Mouse (Mus musculus) ZHBTc4 (cell line): ENCODE data around the gene Mgam.
"Not testable (repeated sequence)": the region's sequence is repeated elsewhere in the genome, so short reads cannot be mapped to it uniquely, and the experiment has no call there.

Experiments used
- DNase-seq: peaks from one replicate; pipeline ENCODE4 v3.0.0-alpha.2; 2011; ENCODE audit warnings: low read depth, low spot score

Mgam gene

DNA sequence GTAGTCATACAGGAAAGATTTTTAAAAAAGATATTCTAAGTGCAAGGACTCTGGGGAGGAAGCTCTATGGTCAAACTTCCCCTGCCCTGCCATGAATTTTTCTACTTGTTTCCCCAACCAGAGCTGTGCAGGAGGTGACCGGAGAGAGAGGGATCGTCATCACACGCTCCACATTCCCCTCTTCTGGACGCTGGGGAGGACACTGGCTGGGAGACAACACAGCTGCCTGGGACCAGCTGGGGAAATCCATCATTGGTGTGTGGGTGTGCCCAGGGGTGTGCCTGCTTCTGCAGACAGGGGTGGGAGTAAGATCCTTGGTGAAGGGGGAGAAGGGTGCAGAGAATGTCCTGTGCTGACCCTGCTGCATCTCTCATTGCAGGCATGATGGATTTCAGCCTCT is 99.9 kb downstream of the Mgam start:
- not testable (repeated sequence) for DNase-seq

DNA sequence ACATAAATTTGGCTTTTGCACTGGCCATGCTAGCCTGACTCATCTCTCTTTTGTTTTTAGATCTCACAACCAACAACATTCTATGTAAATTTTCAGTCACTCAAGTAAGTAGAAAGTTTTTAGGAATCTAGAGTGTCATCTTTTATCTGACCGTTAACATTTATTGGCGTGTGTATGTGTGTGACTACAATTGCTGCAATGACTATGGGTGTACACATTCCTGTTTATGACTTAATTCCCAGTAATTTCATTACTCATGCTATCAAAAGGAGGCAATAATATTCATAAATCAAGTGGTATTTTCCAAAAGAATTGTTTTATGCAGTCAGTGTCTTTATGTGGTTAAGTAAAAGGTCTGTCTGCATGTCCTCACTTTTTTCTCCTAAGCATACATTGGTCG is 110.9 kb downstream of the Mgam start:
- DNase-seq = no peak

DNA sequence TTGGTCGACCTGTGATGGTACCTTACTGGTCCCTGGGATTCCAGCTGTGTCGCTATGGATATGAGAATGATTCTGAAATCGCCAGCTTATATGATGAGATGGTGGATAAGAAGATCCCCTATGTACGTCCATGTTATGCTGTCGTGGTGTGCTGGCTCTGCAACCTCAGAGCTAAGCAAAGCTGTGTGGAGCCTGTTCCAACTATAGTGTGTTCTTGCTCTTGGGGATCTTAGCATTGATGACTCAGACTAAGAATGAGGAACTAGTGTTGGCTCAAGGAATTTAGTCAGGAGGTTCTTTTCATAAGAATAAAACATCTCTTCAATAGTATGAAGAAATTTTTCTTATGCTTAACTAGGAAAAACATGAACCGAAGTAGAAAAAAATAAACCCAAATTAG is 120.4 kb downstream of the Mgam start:
- not testable (repeated sequence) for DNase-seq

DNA sequence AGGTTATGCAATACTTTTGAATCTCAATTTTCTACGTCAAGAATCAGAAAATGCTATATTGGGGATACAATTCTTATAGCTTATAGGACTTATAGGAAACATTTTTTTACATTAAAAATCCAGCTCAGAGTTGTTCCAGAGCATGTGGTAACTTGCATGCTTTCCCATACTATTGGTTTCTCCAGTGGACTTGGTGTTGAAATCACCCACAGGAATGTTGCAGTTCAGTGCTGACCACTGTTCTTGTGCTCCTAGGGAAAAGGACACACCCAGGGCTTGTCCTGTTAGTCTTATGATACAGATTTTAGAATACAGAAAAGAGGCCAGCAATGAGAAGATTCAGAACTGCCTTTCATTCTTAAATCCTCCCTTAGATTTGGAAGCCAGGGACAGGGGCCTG is 127.3 kb downstream of the Mgam start:
- DNase-seq = no peak

DNA sequence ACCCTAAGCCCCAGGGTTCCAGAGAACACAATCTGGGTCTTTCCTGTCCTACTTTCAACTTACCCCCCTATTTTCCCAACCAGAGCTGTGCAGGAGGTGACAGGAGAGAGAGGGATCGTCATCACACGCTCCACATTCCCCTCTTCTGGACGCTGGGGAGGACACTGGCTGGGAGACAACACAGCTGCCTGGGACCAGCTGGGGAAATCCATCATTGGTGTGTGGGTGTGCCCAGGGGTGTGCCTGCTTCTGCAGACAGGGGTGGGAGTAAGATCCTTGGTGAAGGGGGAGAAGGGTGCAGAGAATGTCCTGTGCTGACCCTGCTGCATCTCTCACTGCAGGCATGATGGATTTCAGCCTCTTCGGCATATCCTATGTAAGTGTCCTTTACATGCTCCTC is 128.7 kb downstream of the Mgam start:
- not testable (repeated sequence) for DNase-seq

DNA sequence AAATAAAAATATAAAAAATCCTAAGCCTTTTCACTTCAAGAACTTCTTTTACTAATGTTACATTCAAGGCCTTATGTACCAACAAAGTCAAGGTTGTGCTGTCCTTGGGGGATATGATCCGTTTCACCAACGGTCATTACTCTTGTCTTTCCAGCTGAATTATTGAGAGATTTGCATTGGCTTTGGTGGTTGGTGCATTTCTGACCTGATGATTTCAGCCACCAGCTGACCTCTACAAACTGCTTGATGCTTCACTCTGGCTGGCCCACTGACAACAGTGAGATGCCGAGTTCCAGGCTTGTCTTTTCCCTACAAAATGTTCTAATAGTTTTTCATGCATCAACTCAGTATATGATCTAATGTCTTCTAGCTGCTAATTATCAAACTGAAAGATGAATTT is 146.0 kb downstream of the Mgam start:
- no peak for DNase-seq

DNA sequence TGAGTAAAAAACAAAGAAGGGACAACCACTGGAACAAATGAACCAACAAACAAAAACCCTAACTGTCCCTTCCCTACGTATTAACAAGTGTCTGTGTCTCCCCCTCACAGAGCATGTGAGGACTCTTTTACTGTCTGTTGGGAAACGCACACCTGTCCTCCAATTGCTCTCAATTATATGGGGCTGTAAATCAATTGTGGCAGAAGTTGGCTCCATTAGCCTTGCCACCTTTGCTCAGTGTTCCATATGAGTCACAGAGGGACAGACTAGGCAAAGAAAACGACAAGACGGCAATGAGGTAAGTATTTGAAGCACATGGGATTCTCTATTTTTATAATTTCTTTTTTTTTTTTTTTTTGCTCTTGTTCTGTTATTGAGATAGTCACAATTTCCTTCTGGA is 149.8 kb downstream of the Mgam start:
- no peak for DNase-seq

DNA sequence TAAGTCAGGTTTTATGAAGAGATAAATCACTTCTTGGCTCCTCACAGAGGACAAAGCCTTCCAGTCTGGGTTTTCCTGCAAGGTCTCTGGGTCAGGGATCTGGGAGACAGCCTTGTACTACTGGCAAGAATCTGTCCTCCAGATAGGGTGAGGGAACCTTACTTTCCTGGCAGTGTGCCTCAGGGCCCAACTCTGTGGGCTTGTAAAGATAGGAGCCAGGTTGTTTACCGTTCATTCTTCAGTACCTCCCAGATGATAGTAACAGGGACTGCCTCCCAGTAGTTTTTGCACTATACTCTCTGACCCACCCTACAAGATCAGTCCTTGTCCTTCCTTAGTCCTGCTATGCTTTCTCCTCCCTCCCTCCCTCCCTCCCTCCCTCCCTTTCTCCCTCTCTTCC is 155.0 kb downstream of the Mgam start:
- no peak for DNase-seq

DNA sequence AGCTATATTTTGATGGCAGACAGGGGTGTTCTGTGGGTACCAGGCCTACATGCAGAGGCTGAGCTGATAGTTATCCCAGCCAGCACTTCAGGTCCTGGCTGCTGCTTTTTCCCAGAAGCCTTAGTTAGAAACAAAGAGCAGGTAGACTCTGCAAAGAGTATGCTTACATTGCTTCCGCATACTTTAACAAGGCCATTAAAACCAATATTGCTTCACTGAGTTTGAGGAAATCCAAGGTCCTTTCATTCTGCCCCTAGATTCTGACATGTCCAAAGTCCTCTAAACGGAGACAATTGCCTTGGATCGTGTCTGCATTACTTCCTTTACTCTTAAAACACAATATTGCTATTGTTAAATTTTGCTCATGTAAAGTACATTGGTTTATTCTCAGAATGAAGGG is 155.7 kb downstream of the Mgam start:
- no peak for DNase-seq

DNA sequence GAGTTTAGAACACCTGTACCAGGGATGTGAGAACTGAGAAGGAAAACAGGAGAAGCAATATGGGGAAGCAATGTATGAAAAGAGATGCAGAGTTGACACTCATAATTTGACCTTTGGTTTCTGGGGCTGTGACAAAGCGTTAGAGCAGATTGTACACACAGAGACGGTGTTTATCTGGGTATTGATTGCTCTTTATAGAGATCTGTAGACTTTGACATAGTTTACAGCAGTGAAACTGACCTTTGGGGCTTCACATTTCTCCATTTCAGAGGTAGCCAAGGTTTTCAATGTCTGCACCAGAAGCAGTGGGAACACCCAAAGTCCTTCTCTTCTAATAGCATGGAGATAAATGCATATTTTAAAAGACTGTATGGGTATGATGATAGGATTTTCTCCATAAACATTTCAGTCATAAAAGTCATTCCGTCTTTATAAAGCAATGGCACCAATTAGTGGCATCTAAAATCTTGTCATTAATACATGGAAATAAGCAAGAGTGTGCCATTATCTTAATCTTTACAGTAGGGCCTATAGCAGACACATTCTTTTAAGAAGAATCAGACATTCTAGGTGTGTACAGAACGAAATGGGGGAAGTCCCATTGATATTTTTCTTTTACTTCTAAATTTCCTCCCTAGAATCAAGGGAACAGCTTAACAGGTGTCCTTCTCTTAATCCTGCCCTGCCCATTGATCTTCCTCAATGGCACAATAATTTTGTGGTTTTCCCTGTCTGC is 166.6 kb downstream of the Mgam start:
- DNase-seq = no peak

DNA sequence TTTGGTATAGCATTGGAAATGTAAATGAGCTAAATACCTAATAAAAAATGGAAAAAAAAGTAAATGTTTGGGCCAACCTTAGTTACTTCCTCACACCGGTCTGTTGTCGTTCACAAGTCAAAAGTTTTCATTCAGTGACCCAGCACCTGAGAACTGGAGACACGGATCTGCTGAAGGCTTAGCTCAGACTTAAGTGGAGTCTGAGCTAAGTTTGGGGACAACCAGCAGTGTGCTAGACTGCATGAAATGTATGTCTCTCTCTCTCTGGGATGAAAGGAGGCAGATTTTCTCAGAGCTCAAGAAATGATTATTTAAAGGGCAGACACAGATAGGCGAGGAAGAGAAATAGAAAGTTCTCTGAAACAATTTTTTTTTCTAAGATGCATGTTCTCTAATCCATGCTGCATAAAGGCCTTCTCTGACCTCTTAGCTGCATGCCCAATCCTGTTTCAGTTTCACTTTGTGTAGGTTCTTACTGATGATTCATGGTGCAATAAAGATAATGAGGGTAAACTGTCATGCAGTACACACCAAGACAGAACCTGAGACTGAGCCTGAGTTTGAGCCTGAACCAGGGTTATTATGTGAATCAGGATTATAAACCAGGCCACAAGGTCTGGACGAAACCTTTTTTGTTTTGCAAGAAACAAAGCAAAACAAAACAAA is 189.7 kb downstream of the Mgam start:
- DNase-seq = no peak
